26 mouse cellular contexts compared by ENCODE assay signal in the genomic region with DNA sequence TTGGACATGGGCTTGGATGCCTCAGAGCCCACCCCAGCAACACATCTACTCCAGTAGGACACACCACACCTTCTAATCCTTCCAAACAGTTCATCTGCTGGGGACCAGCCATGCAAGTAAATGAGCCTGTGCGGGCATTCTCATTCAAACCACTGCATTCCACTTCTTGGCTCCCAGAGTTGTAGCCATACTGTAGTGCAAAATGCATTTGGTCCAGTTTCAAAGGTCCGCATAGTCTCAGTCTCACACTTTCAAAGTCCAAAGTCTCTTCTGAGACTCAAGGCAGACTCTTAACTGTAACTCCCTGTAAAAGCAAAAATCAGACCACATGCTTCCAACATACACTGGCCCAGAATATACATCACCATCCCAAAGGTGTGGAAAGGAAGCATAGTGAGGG. TPM values are rescaled to one million over a fixed set of nuclear protein-coding genes. Genes with fewer than 3 reads are reported as not detected.
"Had no signal": no experiment of that assay in that cellular context is flagged by ENCODE, and none has a peak within 500 bp of the region (broad histone marks: within the 10 kb centered on the region; RNA-seq: fewer than 3 reads in every experiment).

No protein-coding gene starts in this region.

- H3K9me3 ChIP-seq: forebrain, embryonic 15.5 days; heart, embryonic 13.5 days; heart, embryonic 15.5 days; hindbrain, embryonic 10.5 days; hindbrain, embryonic 12.5 days; kidney, embryonic 15.5 days; limb, embryonic 10.5 days; limb, embryonic 12.5 days; liver, embryonic 13.5 days; liver, embryonic 15.5 days had no signal

- H3K36me3 ChIP-seq: forebrain, embryonic 15.5 days; heart, embryonic 13.5 days; heart, embryonic 15.5 days; hindbrain, embryonic 10.5 days; hindbrain, embryonic 12.5 days; kidney, embryonic 15.5 days; limb, embryonic 10.5 days; limb, embryonic 12.5 days; liver, embryonic 13.5 days; liver, embryonic 15.5 days had no signal

- ATAC-seq: forebrain, embryonic 15.5 days; forebrain, postnatal 0 days; hindbrain, embryonic 16.5 days; inflammation-experienced regulatory T-cells, adult 6 months had no signal

- H3K4me2 ChIP-seq: forebrain, embryonic 15.5 days; heart, embryonic 11.5 days; heart, embryonic 13.5 days; heart, embryonic 15.5 days; hindbrain, embryonic 12.5 days; hindbrain, embryonic 14.5 days; kidney, embryonic 15.5 days; limb, embryonic 12.5 days; liver, embryonic 11.5 days; liver, embryonic 13.5 days; liver, embryonic 15.5 days had no signal

- H3K4me1 ChIP-seq: heart, embryonic 13.5 days; heart, embryonic 15.5 days; hindbrain, embryonic 10.5 days; hindbrain, embryonic 12.5 days; kidney, embryonic 15.5 days; limb, embryonic 10.5 days; limb, embryonic 12.5 days; liver, embryonic 13.5 days; liver, embryonic 15.5 days had no signal

- H3K27ac ChIP-seq: forebrain, embryonic 15.5 days; heart, adult 2 months; heart, embryonic 13.5 days; heart, embryonic 15.5 days; hindbrain, embryonic 10.5 days; hindbrain, embryonic 12.5 days; hindbrain, embryonic 14.5 days; kidney, embryonic 15.5 days; kidney, postnatal 0 days; limb, embryonic 10.5 days; limb, embryonic 12.5 days; liver, embryonic 13.5 days; liver, embryonic 15.5 days had no signal

- DNase-seq: forebrain, postnatal 0 days; gastrocnemius, postnatal 14 days; heart, adult 2 months; heart, postnatal 14 days; heart, postnatal 36 days; kidney, adult 18-20 months; kidney, adult 9 months; layer of hippocampus, adult 9-11 months; layer of hippocampus, postnatal 36 days; liver; liver, embryonic 13.5 days had no signal

- H3K9ac ChIP-seq: forebrain, embryonic 15.5 days; forebrain, postnatal 0 days; heart, embryonic 13.5 days; heart, embryonic 15.5 days; hindbrain, embryonic 12.5 days; hindbrain, embryonic 14.5 days; kidney, embryonic 15.5 days; limb, embryonic 12.5 days; liver, embryonic 13.5 days; liver, embryonic 15.5 days had no signal

- H3K27me3 ChIP-seq: forebrain, embryonic 15.5 days; heart, embryonic 13.5 days; heart, embryonic 15.5 days; hindbrain, embryonic 12.5 days; kidney, embryonic 15.5 days; liver, embryonic 13.5 days; liver, embryonic 15.5 days had no signal

- H3K4me3 ChIP-seq: forebrain, embryonic 15.5 days; heart, adult 2 months; heart, embryonic 13.5 days; heart, embryonic 15.5 days; hindbrain, embryonic 10.5 days; hindbrain, embryonic 12.5 days; kidney, embryonic 15.5 days; limb, embryonic 10.5 days; limb, embryonic 12.5 days; liver, embryonic 13.5 days; liver, embryonic 15.5 days had no signal

RNA-seq across cellular contexts. Expression of a gene that starts 36.8 kb away (rescaled TPM):
- polyA plus RNA-seq: inflammation-experienced regulatory T-cells, adult 6 months had no signal
